Mouse (Mus musculus) bone marrow, adult 2 months (tissue): ENCODE measurements around the gene Exosc1.

Experiments used
- CTCF ChIP-seq: fragments of 200-500 bp; IDR thresholded peaks from 2 replicates; pipeline ENCODE4 v1.5.1; 2011; ENCODE audit warnings: low read length, control low read depth; ENCODE audit not compliant: control insufficient read depth, insufficient read depth
- POLR2A ChIP-seq: fragments of 200-500 bp; IDR thresholded peaks from 2 replicates; pipeline ENCODE4 v1.6.1; 2011; ENCODE audit warnings: low read depth, mild to moderate bottlenecking, control low read depth, low read length, borderline replicate concordance; ENCODE audit not compliant: control insufficient read depth

DNA sequence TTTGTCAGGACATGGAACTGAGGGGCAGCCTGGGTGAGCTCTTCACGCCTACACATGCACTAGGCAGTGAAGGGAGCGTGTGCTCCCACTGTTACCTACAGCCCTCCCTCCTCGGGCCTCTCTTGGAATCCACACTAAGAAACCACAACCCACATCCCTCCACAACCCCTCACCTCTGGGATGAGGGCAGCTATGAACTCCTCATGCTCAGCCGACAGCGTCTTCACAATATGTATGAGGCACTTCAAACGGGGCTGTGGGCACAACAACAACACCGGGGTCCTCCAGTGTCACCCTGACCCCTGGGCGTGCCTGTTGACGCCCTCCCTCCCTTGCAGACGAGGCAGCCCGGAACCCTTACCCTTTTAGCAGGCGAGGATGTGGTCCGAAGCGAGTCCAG, 58.9 kb downstream of the Exosc1 start:
- TF ChIP-seq CTCF (no peak), POLR2A (no peak)
